Mouse (Mus musculus) bone marrow macrophage, adult 2 months (primary cell): Measurements from ENCODE around the gene Ghrhr.

ENCODE experiments used
- CTCF ChIP-seq: IDR thresholded peaks from 2 replicates; pipeline ENCODE4 v1.5.1; 2012; ENCODE audit warnings: low read depth, mild to moderate bottlenecking, low read length, moderate library complexity
- POLR2A ChIP-seq: IDR thresholded peaks from 2 replicates; pipeline ENCODE4 v1.6.1; 2012; ENCODE audit warnings: mild to moderate bottlenecking, low read depth, low read length, borderline replicate concordance

- no peak for TF ChIP-seq POLR2A
- no peak for TF ChIP-seq CTCF
Observed at GRCm38 (mm10) chr6:55394854-55395253, 18.8 kb downstream of the Ghrhr start.
